Mouse (Mus musculus) stomach, embryonic 16.5 days (tissue): ENCODE measurements around the gene Rapgef6. TPM values are rescaled to one million over a fixed set of nuclear protein-coding genes. Genes with fewer than 3 reads are reported as not detected.

Experiments used
- ATAC-seq: fragments of 200-750 bp; cut with Nextera tagmentation; 2 replicates; pipeline ENCODE4 v1.8.0; 2017; ENCODE audit warnings: moderate number of reproducible peaks, moderate TSS enrichment; ENCODE audit not compliant: insufficient read depth, low FRiP score
- H3K27ac ChIP-seq: fragments of 300-500 bp; sonication (generic); 2 replicates; pipeline ENCODE4 v1.5.1; 2014; ENCODE audit warnings: low read length
- H3K27me3 ChIP-seq: fragments of 300-500 bp; sonication (generic); 2 replicates; pipeline ENCODE4 v1.6.1; 2014; ENCODE audit warnings: low read length, control low read depth, mixed read lengths; ENCODE audit not compliant: control insufficient read depth, insufficient read depth
- H3K36me3 ChIP-seq: fragments of 300-500 bp; sonication (generic); 2 replicates; pipeline ENCODE4 v1.6.1; 2014; ENCODE audit warnings: low read length; ENCODE audit not compliant: control insufficient read depth, insufficient read depth
- H3K4me1 ChIP-seq: fragments of 300-500 bp; sonication (generic); 2 replicates; pipeline ENCODE4 v1.6.1; 2014; ENCODE audit warnings: low read length, control low read depth, mixed read lengths; ENCODE audit not compliant: control insufficient read depth, insufficient read depth
- H3K4me2 ChIP-seq: fragments of 300-500 bp; sonication (generic); 2 replicates; pipeline ENCODE4 v1.6.1; 2014; ENCODE audit warnings: low read depth, low read length, mixed read lengths
- H3K4me3 ChIP-seq: fragments of 300-500 bp; sonication (generic); replicated peaks from 2 replicates; pipeline ENCODE4 v1.5.1; 2014; ENCODE audit warnings: mild to moderate bottlenecking, low read length
- H3K9ac ChIP-seq: fragments of 300-500 bp; sonication (generic); 2 replicates; pipeline ENCODE4 v1.6.1; 2014; ENCODE audit warnings: low read length
- H3K9me3 ChIP-seq: fragments of 300-500 bp; sonication (generic); replicated peaks from 2 replicates; pipeline ENCODE4 v1.6.1; 2016; ENCODE audit warnings: low read length, control low read depth; ENCODE audit not compliant: control insufficient read depth
- WGBS: fragments of 180-500 bp; shearing (Covaris S2); extraction: QIAGEN DNeasy Blood & Tissue Kit; methylation state at CpG from one replicate; pipeline ENCODE4 v1.1.7; 2014; 5-methylcytosine and 5-hydroxymethylcytosine counted together
- polyA plus RNA-seq: library from polyadenylated mRNA; unstranded; fragments of >200 nt; fragmentation: Nextera tagmentation; extraction: Ambion mirVana; gene quantifications from 2 replicates; pipeline ENCODE4 v1.2.1, GENCODE M21; 2015

Gene Rapgef6
- polyA plus RNA-seq, 1 experiment from 2014 or later = 31.2 TPM

DNA sequence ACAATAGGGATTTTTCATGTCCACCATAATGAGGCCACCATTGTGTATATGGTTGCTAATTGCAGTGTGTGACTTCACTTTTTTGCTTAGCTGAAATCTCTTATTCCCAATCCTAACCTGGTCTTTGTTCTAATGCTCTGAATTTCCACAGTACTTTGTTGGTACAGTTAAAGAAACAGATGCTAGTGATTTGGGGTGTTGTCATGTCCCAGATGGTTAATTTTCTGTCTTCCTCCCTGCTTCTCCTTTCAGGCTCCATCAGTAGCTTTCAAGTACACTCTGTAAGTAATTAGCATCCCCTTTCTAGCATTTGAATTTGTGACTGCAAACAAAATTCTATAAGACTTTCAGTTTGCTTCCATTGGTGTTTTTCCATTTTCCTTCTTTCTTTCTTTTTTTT is 17.7 kb downstream of the Rapgef6 start:
- Histone ChIP-seq H3K4me1 (peaks cover 8% of the 10 kb centered on the region; the same call in 1 of the 2 replicates), H3K27ac (no peak overlapping the region), H3K9ac (no peak overlapping the region), H3K4me2 (no peak overlapping the region), H3K36me3 (no peaks in the 10 kb centered on the region), H3K9me3 (no peaks in the 10 kb centered on the region), H3K4me3 (no peak overlapping the region), H3K27me3 (no peaks in the 10 kb centered on the region)
- no peak for ATAC-seq

GRCm38 (mm10) chr11:54542414-54542813 is 19.8 kb downstream of the Rapgef6 start:
- Histone ChIP-seq H3K9me3 (no peaks in the 10 kb centered on the region), H3K36me3 (no peaks in the 10 kb centered on the region), H3K4me2 (no peak overlapping the region), H3K27me3 (no peaks in the 10 kb centered on the region), H3K4me1 (0 out of 2 replicates have a peak, but pooled peaks cover 3% of the 10 kb centered on the region), H3K4me3 (no peak overlapping the region), H3K9ac (no peak overlapping the region), H3K27ac (no peak overlapping the region)
- ATAC-seq = no peak

GRCm38 (mm10) chr11:54554970-54555369 is 32.3 kb downstream of the Rapgef6 start:
- Histone ChIP-seq H3K36me3 (no peaks in the 10 kb centered on the region), H3K9ac (no peak overlapping the region), H3K4me3 (no peak overlapping the region), H3K27ac (no peak overlapping the region), H3K9me3 (no peaks in the 10 kb centered on the region), H3K27me3 (no peaks in the 10 kb centered on the region), H3K4me2 (no peak overlapping the region), H3K4me1 (no peaks in the 10 kb centered on the region)
- 86% methylated on average over 2 of the region's 2 CpGs for WGBS
- ATAC-seq = no peak

GRCm38 (mm10) chr11:54562761-54563160 is 40.1 kb downstream of the Rapgef6 start:
- ATAC-seq = no peak
- Histone ChIP-seq H3K9me3 (no peaks in the 10 kb centered on the region), H3K27me3 (no peaks in the 10 kb centered on the region), H3K36me3 (no peaks in the 10 kb centered on the region), H3K27ac (no peak overlapping the region), H3K9ac (no peak overlapping the region), H3K4me1 (no peaks in the 10 kb centered on the region), H3K4me2 (no peak overlapping the region), H3K4me3 (no peak overlapping the region)
- WGBS = 87% methylated on average over 5 of the region's 5 CpGs

DNA sequence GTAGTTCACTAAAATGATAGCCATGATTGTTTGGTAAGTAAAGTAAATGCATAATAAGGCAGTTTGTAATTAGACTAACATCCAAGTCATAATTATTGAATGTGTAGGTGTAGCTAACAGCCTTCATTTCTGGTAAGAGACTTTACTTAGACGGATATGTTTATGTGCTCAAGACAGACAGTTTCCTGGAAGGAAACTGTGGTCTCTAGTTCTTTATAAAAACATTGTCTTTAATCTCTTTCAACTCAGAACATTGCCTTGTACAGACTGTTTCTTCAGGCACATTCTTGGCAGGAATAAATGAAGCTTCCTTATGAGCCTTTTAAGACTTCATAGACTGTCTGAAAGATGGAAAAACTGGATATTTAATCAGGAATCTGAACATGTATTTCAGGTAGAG is 45.3 kb downstream of the Rapgef6 start:
- Histone ChIP-seq H3K4me1 (no peaks in the 10 kb centered on the region), H3K4me2 (no peak overlapping the region), H3K36me3 (no peaks in the 10 kb centered on the region), H3K27ac (no peak overlapping the region), H3K9me3 (no peaks in the 10 kb centered on the region), H3K27me3 (no peaks in the 10 kb centered on the region), H3K4me3 (no peak overlapping the region), H3K9ac (no peak overlapping the region)
- WGBS = 39% methylated on average over 1 of the region's 1 CpGs
- ATAC-seq = no peak

DNA sequence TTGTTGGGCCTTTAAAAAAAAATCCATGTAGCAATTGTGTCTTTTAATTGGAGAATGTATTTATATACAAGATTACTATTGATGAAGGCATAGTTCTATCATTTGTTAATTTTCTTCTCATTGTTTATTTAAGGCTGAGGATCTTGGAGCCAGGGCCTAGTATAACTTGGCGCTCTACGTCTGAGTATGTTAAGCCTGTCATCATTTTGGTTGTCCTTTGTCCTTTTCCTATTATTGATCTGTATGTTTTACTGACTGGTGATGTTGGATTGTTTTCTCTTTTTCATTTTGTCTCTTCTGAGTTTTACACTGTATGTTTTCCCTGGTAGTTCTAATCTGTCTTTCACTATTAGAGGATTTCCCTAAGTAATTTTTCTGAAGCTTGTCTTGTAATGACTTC is 52.1 kb downstream of the Rapgef6 start:
- 85% methylated on average over 2 of the region's 2 CpGs for WGBS
- Histone ChIP-seq H3K4me3 (no peak overlapping the region), H3K27ac (no peak overlapping the region), H3K9ac (no peak overlapping the region), H3K4me2 (no peak overlapping the region), H3K36me3 (peaks cover 3% of the 10 kb centered on the region; the same call in 1 of the 2 replicates), H3K27me3 (no peaks in the 10 kb centered on the region), H3K4me1 (no peaks in the 10 kb centered on the region), H3K9me3 (no peaks in the 10 kb centered on the region)
- no peak for ATAC-seq

DNA sequence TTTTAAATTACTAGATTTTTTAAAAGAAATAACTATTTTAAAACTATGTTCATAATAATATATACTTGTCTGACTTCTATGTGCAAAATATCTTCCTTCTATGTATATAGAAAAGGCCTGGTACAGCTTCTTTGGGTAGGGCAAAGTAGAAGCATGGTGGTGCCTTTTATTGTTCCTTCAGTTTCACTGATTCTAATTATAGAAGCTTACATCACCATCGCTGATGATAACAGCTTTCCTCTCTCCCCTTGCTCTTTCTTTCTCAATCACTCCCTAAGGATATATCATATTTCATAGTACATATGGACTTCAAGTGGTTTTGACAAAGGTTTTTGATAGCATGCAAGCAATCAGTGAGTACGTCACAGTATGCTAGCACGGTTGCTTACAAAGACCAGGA is 69.9 kb downstream of the Rapgef6 start:
- Histone ChIP-seq H3K4me3 (no peak overlapping the region), H3K27ac (no peak overlapping the region), H3K9me3 (no peaks in the 10 kb centered on the region), H3K27me3 (no peaks in the 10 kb centered on the region), H3K4me2 (no peak overlapping the region), H3K4me1 (no peaks in the 10 kb centered on the region), H3K9ac (no peak overlapping the region), H3K36me3 (no peaks in the 10 kb centered on the region)
- 69% methylated on average over 3 of the region's 3 CpGs for WGBS
- no peak for ATAC-seq

- no peak for ATAC-seq
- H3K4me3 ChIP-seq = no peak overlapping the region
- H3K4me2 ChIP-seq = no peak overlapping the region
- no peaks in the 10 kb centered on the region for H3K36me3 ChIP-seq
- 79% methylated on average over 2 of the region's 2 CpGs for WGBS
- H3K27me3 ChIP-seq = no peaks in the 10 kb centered on the region
- H3K9me3 ChIP-seq = no peaks in the 10 kb centered on the region
- H3K9ac ChIP-seq = no peak overlapping the region
- no peak overlapping the region for H3K27ac ChIP-seq
- peaks cover 3% of the 10 kb centered on the region; the same call in 1 of the 2 replicates for H3K4me1 ChIP-seq
Observed at GRCm38 (mm10) chr11:54594049-54594448, 71.4 kb downstream of the Rapgef6 start.

GRCm38 (mm10) chr11:54595053-54595452 is 72.4 kb downstream of the Rapgef6 start:
- ATAC-seq = no peak
- H3K27ac ChIP-seq = no peak overlapping the region
- WGBS = 61% methylated on average over 4 of the region's 4 CpGs

More at GRCm38 (mm10) chr11:54595053-54595452, 72.4 kb downstream of the Rapgef6 start:
- Histone ChIP-seq H3K27me3 (no peaks in the 10 kb centered on the region), H3K9ac (no peak overlapping the region), H3K4me2 (no peak overlapping the region), H3K36me3 (no peaks in the 10 kb centered on the region), H3K4me3 (no peak overlapping the region), H3K9me3 (no peaks in the 10 kb centered on the region), H3K4me1 (peaks cover 3% of the 10 kb centered on the region; the same call in 1 of the 2 replicates)
